28 mouse cellular contexts compared by ENCODE assay signal in genomic region chr2:49952632-49953293, GRCm38 (mm10).
DNase-seq lines count a peak whose midpoint lies in the region; ATAC-seq lines count a peak whose summit lies in the region.
"Had no signal": no experiment of that assay in that cellular context is flagged by ENCODE, and none has a peak within 500 bp of the region (broad histone marks: within the 10 kb centered on the region; RNA-seq: fewer than 3 reads in every experiment).

No protein-coding gene starts in this region.

- peak; percentile 19 to 68 for DNase-seq in adrenal gland, adult (ENCODE audit: inconsistent age in 2 of 2, low spot score in 1 of 2)
- no peak for DNase-seq in adrenal gland, postnatal 4 days (ENCODE audit: low spot score in 2 of 2)
- DNase-seq in hindbrain, embryonic 14.5 days (ENCODE audit: low spot score): no peak
- DNase-seq in brain, adult 2 months (ENCODE audit: low read depth, low spot score): peak; percentile 5
- DNase-seq in gastrocnemius, adult 18-20 months (ENCODE audit: low spot score): no peak
- DNase-seq in T-cell, adult 2 months (ENCODE audit: low spot score): no peak
- DNase-seq: adrenal gland, postnatal 10 days; cerebellum, adult 18-20 months; cerebellum, postnatal 10 days; heart, postnatal 36 days; kidney, adult 11 months; kidney, postnatal 14 days; liver; lung, adult 2 months; lung, postnatal 10 days; right cerebral cortex, postnatal 25 days; thymus, postnatal 14 days had no signal

- H3K27ac ChIP-seq in hindbrain, embryonic 13.5 days: peak overlapping the region; percentile 42; the same call in 1 of the 2 replicates
- no peak overlapping the region for H3K27ac ChIP-seq in hindbrain, embryonic 14.5 days
- H3K27ac ChIP-seq in midbrain, embryonic 15.5 days: peak overlapping the region; percentile 6; the same call in 1 of the 2 replicates
- H3K27ac ChIP-seq: embryonic facial prominence, embryonic 10.5 days; embryonic facial prominence, embryonic 15.5 days; liver, embryonic 14.5 days; neural tube, embryonic 13.5 days; stomach, embryonic 15.5 days had no signal

- no peaks in the 10 kb centered on the region for H3K9me3 ChIP-seq in hindbrain, embryonic 13.5 days
- H3K9me3 ChIP-seq in hindbrain, embryonic 14.5 days (ENCODE audit: control insufficient read depth, low read length): peaks cover 11% of the 10 kb centered on the region
- no peaks in the 10 kb centered on the region for H3K9me3 ChIP-seq in midbrain, embryonic 15.5 days
- H3K9me3 ChIP-seq: embryonic facial prominence, embryonic 15.5 days; stomach, embryonic 15.5 days had no signal

- no peaks in the 10 kb centered on the region for H3K36me3 ChIP-seq in hindbrain, embryonic 13.5 days
- H3K36me3 ChIP-seq in hindbrain, embryonic 14.5 days (replicated peaks; ENCODE audit: control insufficient read depth, insufficient read depth): no peaks in the 10 kb centered on the region
- no peaks in the 10 kb centered on the region for H3K36me3 ChIP-seq in midbrain, embryonic 15.5 days (replicated peaks)
- H3K36me3 ChIP-seq: embryonic facial prominence, embryonic 10.5 days; embryonic facial prominence, embryonic 15.5 days; neural tube, embryonic 13.5 days had no signal

- H3K4me2 ChIP-seq in hindbrain, embryonic 13.5 days: no peak overlapping the region
- no peak overlapping the region for H3K4me2 ChIP-seq in hindbrain, embryonic 14.5 days (replicated peaks)
- H3K4me2 ChIP-seq in midbrain, embryonic 15.5 days: no peak overlapping the region
- H3K4me2 ChIP-seq: embryonic facial prominence, embryonic 15.5 days; neural tube, embryonic 13.5 days; stomach, embryonic 15.5 days had no signal

- H3K27me3 ChIP-seq in hindbrain, embryonic 13.5 days: no peaks in the 10 kb centered on the region
- no peaks in the 10 kb centered on the region for H3K27me3 ChIP-seq in hindbrain, embryonic 14.5 days (ENCODE audit: control insufficient read depth, insufficient read depth, low read length)
- H3K27me3 ChIP-seq in midbrain, embryonic 15.5 days (replicated peaks): no peaks in the 10 kb centered on the region
- H3K27me3 ChIP-seq: CH12.LX; embryonic facial prominence, embryonic 15.5 days; neural tube, embryonic 13.5 days; stomach, embryonic 15.5 days had no signal

- H3K4me3 ChIP-seq in hindbrain, embryonic 13.5 days: no peak overlapping the region
- no peak overlapping the region for H3K4me3 ChIP-seq in hindbrain, embryonic 14.5 days (replicated peaks; ENCODE audit: low read length)
- no peak overlapping the region for H3K4me3 ChIP-seq in midbrain, embryonic 15.5 days
- H3K4me3 ChIP-seq: embryonic facial prominence, embryonic 10.5 days; embryonic facial prominence, embryonic 15.5 days; myocyte; neural tube, embryonic 13.5 days; stomach, embryonic 15.5 days had no signal

- 41% methylated on average over 6 of the region's 6 CpGs for WGBS in hindbrain, embryonic 13.5 days
- WGBS in hindbrain, embryonic 14.5 days: 30% methylated on average over 6 of the region's 6 CpGs
- WGBS in midbrain, embryonic 15.5 days: 34% methylated on average over 6 of the region's 6 CpGs

- 0 out of 2 replicates have a peak, but pooled peaks have one; percentile 21 for ATAC-seq in hindbrain, embryonic 13.5 days (ENCODE audit: low FRiP score)
- ATAC-seq in hindbrain, embryonic 14.5 days (ENCODE audit: low FRiP score): no peak; the same call in 1 of the 2 replicates
- ATAC-seq in midbrain, embryonic 15.5 days (replicated peaks): peak; percentile 73
- ATAC-seq: forebrain, embryonic 14.5 days; inflammation-experienced regulatory T-cells, adult 6 months had no signal

- no peak overlapping the region for H3K9ac ChIP-seq in hindbrain, embryonic 13.5 days
- no peak overlapping the region for H3K9ac ChIP-seq in hindbrain, embryonic 14.5 days
- H3K9ac ChIP-seq in midbrain, embryonic 15.5 days: no peak overlapping the region
- H3K9ac ChIP-seq: embryonic facial prominence, embryonic 15.5 days; liver, embryonic 14.5 days; neural tube, embryonic 13.5 days; stomach, embryonic 15.5 days had no signal

- peaks cover 6% of the 10 kb centered on the region for H3K4me1 ChIP-seq in hindbrain, embryonic 13.5 days (replicated peaks)
- 0 out of 2 replicates have a peak, but pooled peaks cover 3% of the 10 kb centered on the region for H3K4me1 ChIP-seq in hindbrain, embryonic 14.5 days (replicated peaks; ENCODE audit: control insufficient read depth, insufficient read depth, low read length)
- peaks cover 7% of the 10 kb centered on the region; the same call in 1 of the 2 replicates for H3K4me1 ChIP-seq in midbrain, embryonic 15.5 days
- H3K4me1 ChIP-seq: embryonic facial prominence, embryonic 15.5 days; stomach, embryonic 15.5 days had no signal

Comparison
In these comparisons a context has a peak if more than half of its experiments do, and no peak if none do; other contexts are left out.
1. DNase-seq: peak in adrenal gland, adult (2 of 2) and brain, adult 2 months (single experiment); none in adrenal gland, postnatal 4 days (0 of 2), hindbrain, embryonic 14.5 days (single experiment), gastrocnemius, adult 18-20 months (single experiment) and T-cell, adult 2 months (single experiment).